Mouse (Mus musculus): ENCODE results near the gene Lrr1.

- TF ChIP-seq CTCF (IDR thresholded peaks at IDR 0.05; ENCODE audit: borderline replicate concordance, insufficient read depth, low read length) (no peak), POLR2A (IDR thresholded peaks at IDR 0.05; ENCODE audit: low read depth, low read length) (no peak)
Measured at GRCm38 (mm10) chr12:69204052-69204833, 35.6 kb downstream of the Lrr1 start, which contains the start of gene Gm49384.
